Mouse (Mus musculus) liver, adult 2 months (tissue): Measurements from ENCODE around the gene Igf2. TPM values are rescaled to one million over a fixed set of nuclear protein-coding genes. Genes with fewer than 3 reads are reported as not detected.

Experiments
- DNase-seq: peaks from one replicate; pipeline ENCODE4 v3.0.0-alpha.2; 2011; ENCODE audit warnings: low read depth, low spot score; ENCODE audit errors: extremely low read depth
- H3K27ac ChIP-seq: fragments of 200-500 bp; replicated peaks from 2 replicates; pipeline ENCODE4 v1.5.1; 2012; ENCODE audit warnings: low read depth, mild to moderate bottlenecking, control low read depth, inconsistent platforms, low read length; ENCODE audit not compliant: insufficient read depth
- H3K27me3 ChIP-seq: fragments of 200-500 bp; 2 replicates; pipeline ENCODE4 v1.6.1; 2012; ENCODE audit warnings: mild to moderate bottlenecking, moderate library complexity, low read length, inconsistent platforms; ENCODE audit not compliant: control insufficient read depth, insufficient read depth
- H3K36me3 ChIP-seq: fragments of 200-500 bp; 2 replicates; pipeline ENCODE4 v1.6.1; 2012; ENCODE audit warnings: low read length, inconsistent platforms; ENCODE audit not compliant: control insufficient read depth, insufficient read depth
- H3K4me1 ChIP-seq: fragments of 200-500 bp; 2 replicates; pipeline ENCODE4 v1.6.1; 2011; ENCODE audit warnings: low read length; ENCODE audit not compliant: control insufficient read depth, insufficient read depth
- H3K4me3 ChIP-seq: fragments of 200-500 bp; 2 replicates; pipeline ENCODE4 v1.5.1; 2011; ENCODE audit warnings: low read depth, mild to moderate bottlenecking, control low read depth, low read length, moderate library complexity; ENCODE audit not compliant: insufficient read depth
- H3K79me2 ChIP-seq: fragments of 200-500 bp; 2 replicates; pipeline ENCODE4 v1.6.1; 2012; ENCODE audit warnings: inconsistent platforms, mild to moderate bottlenecking, low read length, moderate library complexity; ENCODE audit not compliant: control insufficient read depth, insufficient read depth
- H3K9ac ChIP-seq: fragments of 200-500 bp; 2 replicates; pipeline ENCODE4 v1.6.1; 2012; ENCODE audit warnings: low read depth, mild to moderate bottlenecking, control low read depth, inconsistent platforms, low read length
- CTCF ChIP-seq: fragments of 200-500 bp; IDR thresholded peaks from 2 replicates; pipeline ENCODE4 v1.5.1; 2011; ENCODE audit warnings: low read depth, low read length, control low read depth
- POLR2A ChIP-seq: fragments of 200-500 bp; IDR thresholded peaks from 2 replicates; pipeline ENCODE4 v1.6.1; 2011; ENCODE audit warnings: low read length, control low read depth; ENCODE audit not compliant: insufficient read depth; ENCODE audit errors: extremely low read depth
- WGBS: fragments of 180-500 bp; shearing (Covaris S2); methylation state at CpG from one replicate; pipeline ENCODE4 v1.1.7; 2018; 5-methylcytosine and 5-hydroxymethylcytosine counted together
- polyA plus RNA-seq: library from polyadenylated mRNA; depleted of rRNA; stranded (reverse); fragments of >200 nt; gene quantifications from 2 replicates; pipeline ENCODE4 v1.2.3, GENCODE M21; 2012
- total RNA-seq: library from RNA; depleted of rRNA; stranded (reverse); fragments of >200 nt; gene quantifications from 2 replicates; pipeline ENCODE4 v1.2.3, GENCODE M21; 2014

Igf2 gene
- total and polyA plus RNA-seq, 2 experiments: 0.37 to 1.2 TPM

DNA sequence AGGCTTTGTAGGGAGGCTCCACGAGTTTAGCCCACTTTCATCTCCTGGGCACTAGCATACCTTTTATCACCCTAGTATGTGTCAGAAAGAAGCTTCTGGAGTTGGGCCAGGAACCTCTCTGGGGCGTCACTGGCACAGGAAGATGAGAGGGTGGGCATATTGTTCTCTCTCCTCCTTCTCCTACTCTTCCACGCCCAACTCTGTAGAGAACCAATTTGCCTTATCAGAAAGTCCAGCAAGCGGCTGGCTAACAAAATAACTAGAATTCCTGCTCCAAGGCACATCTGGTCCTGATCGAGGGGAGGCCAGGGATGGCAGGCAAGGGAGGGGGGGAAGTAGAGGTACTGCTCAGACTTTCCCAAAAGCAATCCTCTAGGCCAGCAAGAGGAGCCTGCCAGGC lies 21.6 kb downstream of the Igf2 start:
- Histone ChIP-seq H3K27ac (no peak overlapping the region), H3K79me2 (no peaks in the 10 kb centered on the region), H3K4me1 (no peaks in the 10 kb centered on the region), H3K4me3 (no peak overlapping the region), H3K9ac (no peak overlapping the region), H3K36me3 (no peaks in the 10 kb centered on the region), H3K27me3 (peaks cover 20% of the 10 kb centered on the region; the same call in 1 of the 2 replicates)
- WGBS: 60% methylated on average over 5 of the region's 5 CpGs
- no peak for DNase-seq
- TF ChIP-seq CTCF: no peak
- no peak for TF ChIP-seq POLR2A

DNA sequence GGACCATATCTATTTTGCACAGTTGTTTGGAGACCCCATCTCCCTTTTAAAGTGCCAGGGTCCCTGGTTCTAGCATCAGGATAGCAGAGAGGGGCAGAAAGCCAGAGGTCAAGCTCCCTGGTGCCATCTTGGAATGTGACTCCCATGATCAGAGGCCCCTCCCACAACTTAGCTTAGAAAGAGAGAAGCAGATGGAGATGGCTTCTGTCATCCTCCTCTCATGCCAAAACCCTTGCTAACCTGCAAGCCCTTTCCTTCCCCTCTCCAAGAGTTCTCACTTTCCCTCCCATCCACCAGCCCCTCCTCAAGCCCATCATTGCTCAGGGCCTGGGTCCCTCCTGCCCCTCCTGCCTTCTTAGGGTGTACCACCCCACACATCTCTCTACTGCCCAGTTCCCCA lies 30.4 kb downstream of the Igf2 start:
- Histone ChIP-seq H3K27me3 (peaks cover 31% of the 10 kb centered on the region; the same call in 1 of the 2 replicates), H3K36me3 (no peaks in the 10 kb centered on the region), H3K9ac (no peak overlapping the region), H3K79me2 (no peaks in the 10 kb centered on the region), H3K27ac (no peak overlapping the region), H3K4me3 (no peak overlapping the region), H3K4me1 (no peaks in the 10 kb centered on the region)
- DNase-seq: no peak
- no peak for TF ChIP-seq CTCF
- TF ChIP-seq POLR2A: no peak

GRCm38 (mm10) chr7:142630691-142631090 lies 35.9 kb downstream of the Igf2 start:
- WGBS: 22% methylated on average over 10 of the region's 10 CpGs
- no peaks in the 10 kb centered on the region for H3K4me1 ChIP-seq
- peaks cover 20% of the 10 kb centered on the region; the same call in 1 of the 2 replicates for H3K27me3 ChIP-seq
- H3K4me3 ChIP-seq: no peak overlapping the region
- no peak for TF ChIP-seq POLR2A
- TF ChIP-seq CTCF: no peak
- H3K9ac ChIP-seq: no peak overlapping the region
- H3K36me3 ChIP-seq: no peaks in the 10 kb centered on the region
- H3K27ac ChIP-seq: no peak overlapping the region
- peak; percentile 92 for DNase-seq
- H3K79me2 ChIP-seq: no peaks in the 10 kb centered on the region

DNA sequence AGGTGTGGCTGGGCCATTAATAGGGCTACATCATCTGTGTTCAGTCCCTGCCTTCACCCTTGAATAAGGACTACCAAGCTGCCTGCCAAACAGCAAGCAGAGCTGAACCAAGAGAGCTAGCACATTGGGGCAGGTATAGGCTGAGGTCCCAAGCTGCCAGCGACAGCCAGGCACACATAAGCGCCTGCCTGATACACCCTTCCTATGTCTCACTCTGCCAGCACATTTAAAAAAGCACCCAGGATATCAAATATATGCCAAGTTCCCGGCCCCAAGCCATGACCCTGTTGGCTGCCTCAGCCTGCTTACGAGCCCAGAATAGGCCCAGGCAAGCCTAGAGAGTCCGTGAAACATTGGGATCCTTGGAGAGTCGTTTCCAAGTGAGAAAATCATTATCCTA lies 36.8 kb downstream of the Igf2 start:
- Histone ChIP-seq H3K27ac (no peak overlapping the region), H3K79me2 (no peaks in the 10 kb centered on the region), H3K4me3 (no peak overlapping the region), H3K27me3 (peaks cover 20% of the 10 kb centered on the region; the same call in 1 of the 2 replicates), H3K36me3 (no peaks in the 10 kb centered on the region), H3K9ac (no peak overlapping the region), H3K4me1 (no peaks in the 10 kb centered on the region)
- DNase-seq: peak; percentile 15
- TF ChIP-seq POLR2A (no peak), CTCF (no peak)
- WGBS: 18% methylated on average over 6 of the region's 6 CpGs

DNA sequence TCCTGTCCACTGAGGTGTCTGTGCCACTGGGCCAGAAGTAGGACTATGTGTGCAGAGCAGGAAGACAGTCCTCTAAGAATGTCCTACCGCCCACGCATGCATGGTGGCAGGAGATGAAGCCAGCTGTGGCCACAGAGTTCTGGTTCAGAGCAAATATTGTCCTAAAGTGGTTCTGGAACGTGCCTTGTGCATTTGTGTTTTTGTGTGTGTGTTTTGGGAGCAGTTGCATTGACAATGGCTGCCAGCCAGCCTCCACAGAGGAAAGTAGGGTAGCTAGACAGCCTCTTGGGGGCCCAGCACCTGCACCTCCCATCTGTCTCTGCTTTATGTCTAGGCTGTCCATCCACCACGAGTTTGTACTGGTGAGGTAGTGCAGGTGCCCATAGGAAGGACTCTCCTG lies 44.4 kb downstream of the Igf2 start:
- H3K27ac ChIP-seq: no peak overlapping the region
- DNase-seq: peak; percentile 53
- no peak overlapping the region for H3K9ac ChIP-seq
- no peaks in the 10 kb centered on the region for H3K79me2 ChIP-seq
- H3K4me1 ChIP-seq: no peaks in the 10 kb centered on the region
- WGBS: 24% methylated on average over 4 of the region's 4 CpGs
- H3K27me3 ChIP-seq: peaks cover 10% of the 10 kb centered on the region; the same call in 1 of the 2 replicates
- no peak overlapping the region for H3K4me3 ChIP-seq
- H3K36me3 ChIP-seq: no peaks in the 10 kb centered on the region
- TF ChIP-seq POLR2A (no peak), CTCF (no peak)

DNA sequence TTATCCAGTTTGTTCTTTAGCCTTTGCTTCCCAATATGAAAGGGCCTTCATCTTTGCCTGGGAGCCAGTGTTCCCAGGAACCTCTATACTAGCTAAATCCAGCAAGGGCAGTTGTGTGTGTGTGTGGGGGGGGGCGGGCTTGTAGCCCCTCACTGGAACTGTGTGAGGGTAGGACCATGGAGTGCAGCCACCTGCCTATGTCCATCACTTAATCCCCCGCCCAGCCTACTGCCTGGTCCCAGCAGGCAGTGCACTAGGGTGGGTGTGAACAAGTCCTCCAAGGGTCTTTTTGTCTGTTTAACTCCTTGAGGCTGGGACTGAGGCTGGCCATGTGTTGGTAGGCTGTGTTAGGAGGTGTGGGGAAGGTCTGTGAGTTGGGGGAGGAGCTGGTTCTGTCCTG lies 53.5 kb downstream of the Igf2 start:
- Histone ChIP-seq H3K27ac (no peak overlapping the region), H3K27me3 (peaks cover 8% of the 10 kb centered on the region), H3K4me3 (no peak overlapping the region), H3K79me2 (no peaks in the 10 kb centered on the region), H3K4me1 (no peaks in the 10 kb centered on the region), H3K36me3 (no peaks in the 10 kb centered on the region), H3K9ac (no peak overlapping the region)
- TF ChIP-seq CTCF (no peak), POLR2A (no peak)
- 78% methylated on average over 2 of the region's 2 CpGs for WGBS
- no peak for DNase-seq
